Mouse (Mus musculus): ENCODE measurements at regions not wholly inside any gene's neighbourhood (a gene's known extent, or its start where the extent isn't known, plus 50 kb on each side); places are given as distances from the start of the nearest gene placed in this dataset.
A peak's percentile ranks its signal among the peaks of the same experiment; 100 is the strongest.

GRCm38 (mm10) chr13:78602211-78602860, 402.8 kb upstream of the Nr2f1 start:
- DNase-seq (ENCODE audit: extremely low read depth, insufficient read length, low spot score), result no peak

GRCm38 (mm10) chr13:78580863-78581595, 381.5 kb upstream of the Nr2f1 start:
- no peak for DNase-seq (ENCODE audit: extremely low read depth, insufficient read length, low spot score)

GRCm38 (mm10) chr13:78577497-78577896, 377.9 kb upstream of the Nr2f1 start:
- no peak for DNase-seq (ENCODE audit: extremely low read depth, insufficient read length, low spot score)

- no peak for DNase-seq (ENCODE audit: extremely low read depth, insufficient read length, low spot score)
Observed at GRCm38 (mm10) chr13:78576300-78577296, 377.0 kb upstream of the Nr2f1 start.

- DNase-seq (ENCODE audit: extremely low read depth, insufficient read length, low spot score), result no peak
Observed at GRCm38 (mm10) chr13:78571093-78571492, 371.5 kb upstream of the Nr2f1 start.

- DNase-seq (ENCODE audit: extremely low read depth, insufficient read length, low spot score), result no peak
Observed at GRCm38 (mm10) chr13:78524446-78524937, 324.9 kb upstream of the Nr2f1 start.

GRCm38 (mm10) chr13:78520771-78521170, 321.2 kb upstream of the Nr2f1 start:
- no peak for DNase-seq (ENCODE audit: extremely low read depth, insufficient read length, low spot score)

GRCm38 (mm10) chr13:78520186-78520585, 320.6 kb upstream of the Nr2f1 start:
- no peak for DNase-seq (ENCODE audit: extremely low read depth, insufficient read length, low spot score)

GRCm38 (mm10) chr13:78500551-78500950, 301.0 kb upstream of the Nr2f1 start:
- DNase-seq (ENCODE audit: extremely low read depth, insufficient read length, low spot score), result no peak

- DNase-seq (ENCODE audit: extremely low read depth, insufficient read length, low spot score), result no peak
Observed at GRCm38 (mm10) chr13:78483760-78484357, 284.3 kb upstream of the Nr2f1 start.

- peak; percentile 30 for DNase-seq (ENCODE audit: extremely low read depth, insufficient read length, low spot score)
Observed at GRCm38 (mm10) chr13:78482929-78483759, 283.6 kb upstream of the Nr2f1 start.

- no peak for DNase-seq (ENCODE audit: extremely low read depth, insufficient read length, low spot score)
Observed at GRCm38 (mm10) chr13:78451333-78452070, 251.9 kb upstream of the Nr2f1 start.

- DNase-seq (ENCODE audit: extremely low read depth, insufficient read length, low spot score), result no peak
Observed at GRCm38 (mm10) chr13:78446726-78447031, 247.1 kb upstream of the Nr2f1 start.

GRCm38 (mm10) chr13:78445891-78446725, 246.6 kb upstream of the Nr2f1 start:
- no peak for DNase-seq (ENCODE audit: extremely low read depth, insufficient read length, low spot score)

GRCm38 (mm10) chr13:78444691-78445349, 245.3 kb upstream of the Nr2f1 start:
- DNase-seq (ENCODE audit: extremely low read depth, insufficient read length, low spot score), result no peak

GRCm38 (mm10) chr13:78428469-78428868, 228.9 kb upstream of the Nr2f1 start:
- no peak for DNase-seq (ENCODE audit: extremely low read depth, insufficient read length, low spot score)

GRCm38 (mm10) chr13:78428084-78428445, 228.5 kb upstream of the Nr2f1 start:
- no peak for DNase-seq (ENCODE audit: extremely low read depth, insufficient read length, low spot score)

Measured in 3134 (cell line).